Mouse (Mus musculus): ENCODE data around the gene Rangap1. TPM values are rescaled to one million over a fixed set of nuclear protein-coding genes. Genes with fewer than 3 reads are reported as not detected.

The Rangap1 gene
- polyA plus RNA-seq, 1 experiment from 2014 or later = 73.7 TPM

GRCm38 (mm10) chr15:81729792-81730635 lies 15.3 kb downstream of the Rangap1 start:
- DNase-seq (ENCODE audit: low spot score) = peak; percentile 100
- WGBS = 4% methylated on average over 39 of the region's 41 CpGs
- peak overlapping the region; percentile 91 for H3K4me3 ChIP-seq (ENCODE audit: low read depth, low read length)
- peak; percentile 100 for ATAC-seq (ENCODE audit: low read depth)
- peak overlapping the region; percentile 89 for H3K4me2 ChIP-seq (ENCODE audit: low read depth, low read length)
- peak overlapping the region; percentile 66 for H3K27ac ChIP-seq (replicated peaks; ENCODE audit: low read depth, low read length)
- H3K9me3 ChIP-seq (ENCODE audit: control insufficient read depth, low read length) = no peaks in the 10 kb centered on the region
- no peaks in the 10 kb centered on the region for H3K27me3 ChIP-seq (replicated peaks; ENCODE audit: control insufficient read depth, insufficient read depth, low read length)
- H3K4me1 ChIP-seq (ENCODE audit: control insufficient read depth, insufficient read depth, low read length) = peaks cover 10% of the 10 kb centered on the region
- peaks cover 9% of the 10 kb centered on the region for H3K36me3 ChIP-seq (ENCODE audit: control insufficient read depth, insufficient read depth, low read length)
- H3K9ac ChIP-seq (ENCODE audit: low read depth, low read length) = peak overlapping the region; percentile 80

- Histone ChIP-seq H3K4me2 (ENCODE audit: low read depth, low read length) (peak overlapping the region; percentile 89), H3K9me3 (ENCODE audit: control insufficient read depth, low read length) (no peaks in the 10 kb centered on the region), H3K4me3 (ENCODE audit: low read depth, low read length) (peak overlapping the region; percentile 91), H3K4me1 (ENCODE audit: control insufficient read depth, insufficient read depth, low read length) (peaks cover 10% of the 10 kb centered on the region), H3K36me3 (ENCODE audit: control insufficient read depth, insufficient read depth, low read length) (peaks cover 11% of the 10 kb centered on the region), H3K27me3 (replicated peaks; ENCODE audit: control insufficient read depth, insufficient read depth, low read length) (no peaks in the 10 kb centered on the region), H3K9ac (ENCODE audit: low read depth, low read length) (peak overlapping the region; percentile 80), H3K27ac (replicated peaks; ENCODE audit: low read depth, low read length) (peak overlapping the region; percentile 66)
- ATAC-seq (ENCODE audit: low read depth) (peak; percentile 20), DNase-seq (ENCODE audit: low spot score) (peak; percentile 10)
- 0% methylated on average over 23 of the region's 49 CpGs for WGBS
Measured at GRCm38 (mm10) chr15:81729241-81729791, 16.0 kb downstream of the Rangap1 start.

GRCm38 (mm10) chr15:81725965-81726364 lies 19.4 kb downstream of the Rangap1 start:
- H3K36me3 ChIP-seq (ENCODE audit: control insufficient read depth, insufficient read depth, low read length) = peaks cover 43% of the 10 kb centered on the region
- DNase-seq (ENCODE audit: low spot score) (no peak), ATAC-seq (ENCODE audit: low read depth) (no peak)
- no peak overlapping the region for H3K4me2 ChIP-seq (ENCODE audit: low read depth, low read length)
- H3K9me3 ChIP-seq (ENCODE audit: control insufficient read depth, low read length) = no peaks in the 10 kb centered on the region
- 94% methylated on average over 8 of the region's 8 CpGs for WGBS
- peaks cover 10% of the 10 kb centered on the region for H3K4me1 ChIP-seq (ENCODE audit: control insufficient read depth, insufficient read depth, low read length)
- no peak overlapping the region for H3K4me3 ChIP-seq (ENCODE audit: low read depth, low read length)
- H3K27me3 ChIP-seq (replicated peaks; ENCODE audit: control insufficient read depth, insufficient read depth, low read length) = no peaks in the 10 kb centered on the region
- no peak overlapping the region for H3K27ac ChIP-seq (replicated peaks; ENCODE audit: low read depth, low read length)
- no peak overlapping the region for H3K9ac ChIP-seq (ENCODE audit: low read depth, low read length)

GRCm38 (mm10) chr15:81723653-81724052 lies 21.7 kb downstream of the Rangap1 start:
- no peak overlapping the region for H3K4me3 ChIP-seq (ENCODE audit: low read depth, low read length)
- H3K4me2 ChIP-seq (ENCODE audit: low read depth, low read length) = no peak overlapping the region
- H3K9ac ChIP-seq (ENCODE audit: low read depth, low read length) = no peak overlapping the region
- ATAC-seq (ENCODE audit: low read depth) = no peak
- peaks cover 64% of the 10 kb centered on the region for H3K36me3 ChIP-seq (ENCODE audit: control insufficient read depth, insufficient read depth, low read length)
- no peaks in the 10 kb centered on the region for H3K9me3 ChIP-seq (ENCODE audit: control insufficient read depth, low read length)
- H3K4me1 ChIP-seq (ENCODE audit: control insufficient read depth, insufficient read depth, low read length) = peaks cover 5% of the 10 kb centered on the region
- peak; percentile 18 for DNase-seq (ENCODE audit: low spot score)
- H3K27me3 ChIP-seq (replicated peaks; ENCODE audit: control insufficient read depth, insufficient read depth, low read length) = no peaks in the 10 kb centered on the region
- 88% methylated on average over 11 of the region's 11 CpGs for WGBS
- no peak overlapping the region for H3K27ac ChIP-seq (replicated peaks; ENCODE audit: low read depth, low read length)

GRCm38 (mm10) chr15:81722361-81722760 lies 23.0 kb downstream of the Rangap1 start:
- Histone ChIP-seq H3K9ac (ENCODE audit: low read depth, low read length) (no peak overlapping the region), H3K9me3 (ENCODE audit: control insufficient read depth, low read length) (no peaks in the 10 kb centered on the region), H3K4me1 (ENCODE audit: control insufficient read depth, insufficient read depth, low read length) (no peaks in the 10 kb centered on the region), H3K4me3 (ENCODE audit: low read depth, low read length) (no peak overlapping the region), H3K36me3 (ENCODE audit: control insufficient read depth, insufficient read depth, low read length) (peaks cover 77% of the 10 kb centered on the region), H3K27ac (replicated peaks; ENCODE audit: low read depth, low read length) (no peak overlapping the region), H3K4me2 (ENCODE audit: low read depth, low read length) (no peak overlapping the region), H3K27me3 (replicated peaks; ENCODE audit: control insufficient read depth, insufficient read depth, low read length) (no peaks in the 10 kb centered on the region)
- 91% methylated on average over 5 of the region's 5 CpGs for WGBS
- ATAC-seq (ENCODE audit: low read depth) (no peak), DNase-seq (ENCODE audit: low spot score) (no peak)

- Histone ChIP-seq H3K9ac (ENCODE audit: low read depth, low read length) (no peak overlapping the region), H3K4me1 (ENCODE audit: control insufficient read depth, insufficient read depth, low read length) (no peaks in the 10 kb centered on the region), H3K4me2 (ENCODE audit: low read depth, low read length) (no peak overlapping the region), H3K9me3 (ENCODE audit: control insufficient read depth, low read length) (no peaks in the 10 kb centered on the region), H3K27me3 (replicated peaks; ENCODE audit: control insufficient read depth, insufficient read depth, low read length) (no peaks in the 10 kb centered on the region), H3K27ac (replicated peaks; ENCODE audit: low read depth, low read length) (no peak overlapping the region), H3K4me3 (ENCODE audit: low read depth, low read length) (no peak overlapping the region), H3K36me3 (ENCODE audit: control insufficient read depth, insufficient read depth, low read length) (peaks cover 92% of the 10 kb centered on the region)
- WGBS = 97% methylated on average over 6 of the region's 6 CpGs
- DNase-seq (ENCODE audit: low spot score) (no peak), ATAC-seq (ENCODE audit: low read depth) (no peak)
Measured at GRCm38 (mm10) chr15:81719139-81719531, 26.2 kb downstream of the Rangap1 start.

GRCm38 (mm10) chr15:81718336-81719138 lies 26.8 kb downstream of the Rangap1 start:
- Histone ChIP-seq H3K27me3 (replicated peaks; ENCODE audit: control insufficient read depth, insufficient read depth, low read length) (no peaks in the 10 kb centered on the region), H3K9me3 (ENCODE audit: control insufficient read depth, low read length) (no peaks in the 10 kb centered on the region), H3K4me3 (ENCODE audit: low read depth, low read length) (no peak overlapping the region), H3K4me2 (ENCODE audit: low read depth, low read length) (no peak overlapping the region), H3K36me3 (ENCODE audit: control insufficient read depth, insufficient read depth, low read length) (peaks cover 92% of the 10 kb centered on the region), H3K9ac (ENCODE audit: low read depth, low read length) (no peak overlapping the region), H3K27ac (replicated peaks; ENCODE audit: low read depth, low read length) (no peak overlapping the region), H3K4me1 (ENCODE audit: control insufficient read depth, insufficient read depth, low read length) (no peaks in the 10 kb centered on the region)
- WGBS = 90% methylated on average over 9 of the region's 9 CpGs
- ATAC-seq (ENCODE audit: low read depth) = no peak
- peak; percentile 49 for DNase-seq (ENCODE audit: low spot score)

- Histone ChIP-seq H3K4me3 (ENCODE audit: low read depth, low read length) (no peak overlapping the region), H3K9me3 (ENCODE audit: control insufficient read depth, low read length) (no peaks in the 10 kb centered on the region), H3K27me3 (replicated peaks; ENCODE audit: control insufficient read depth, insufficient read depth, low read length) (no peaks in the 10 kb centered on the region), H3K36me3 (ENCODE audit: control insufficient read depth, insufficient read depth, low read length) (peaks cover 91% of the 10 kb centered on the region), H3K4me1 (ENCODE audit: control insufficient read depth, insufficient read depth, low read length) (no peaks in the 10 kb centered on the region), H3K4me2 (ENCODE audit: low read depth, low read length) (no peak overlapping the region), H3K27ac (replicated peaks; ENCODE audit: low read depth, low read length) (no peak overlapping the region), H3K9ac (ENCODE audit: low read depth, low read length) (no peak overlapping the region)
- DNase-seq (ENCODE audit: low spot score) (no peak), ATAC-seq (ENCODE audit: low read depth) (no peak)
- WGBS = 80% methylated on average over 6 of the region's 6 CpGs
Measured at GRCm38 (mm10) chr15:81713742-81714141, 31.6 kb downstream of the Rangap1 start.
